Mouse (Mus musculus) myocyte (in vitro differentiated cells): Measurements from ENCODE around the gene Mrm2.

Source experiments
- CEBPB ChIP-seq: IDR thresholded peaks from 2 replicates; pipeline ENCODE4 v1.6.1; 2011; ENCODE audit warnings: mild to moderate bottlenecking, moderate library complexity; ENCODE audit not compliant: poor library complexity, insufficient read depth, severe bottlenecking
- E2F4 ChIP-seq: IDR thresholded peaks from one replicate; pipeline ENCODE4 v1.6.1; 2011; ENCODE audit warnings: mild to moderate bottlenecking, control low read depth, moderate library complexity; ENCODE audit not compliant: insufficient read depth
- MAX ChIP-seq: IDR thresholded peaks from one replicate; pipeline ENCODE4 v1.6.1; 2011; ENCODE audit warnings: low read depth, mild to moderate bottlenecking, control low read depth
- MYOD1 ChIP-seq, 3 experiments: IDR thresholded peaks; one replicate each; pipeline ENCODE4 v1.6.1; 2011; ENCODE audit warnings: control low read depth in 2 of 3, low read depth in 2 of 3, mild to moderate bottlenecking in 2 of 3, moderate library complexity in 1 of 3; ENCODE audit not compliant: insufficient read length in 2 of 3, control insufficient read depth in 1 of 3
- MYOG ChIP-seq, 3 experiments: IDR thresholded peaks; one replicate each; pipeline ENCODE4 v1.6.1; 2011; ENCODE audit warnings: control low read depth in 2 of 3, low read depth in 2 of 3, mild to moderate bottlenecking in 2 of 3; ENCODE audit not compliant: insufficient read length in 2 of 3, control insufficient read depth in 1 of 3, insufficient read depth in 1 of 3
- POLR2A ChIP-seq: IDR thresholded peaks from one replicate; pipeline ENCODE4 v1.6.1; 2011; ENCODE audit warnings: low read depth, mild to moderate bottlenecking, control low read depth, moderate library complexity; ENCODE audit not compliant: insufficient read length
- POLR2AphosphoS2 ChIP-seq: IDR thresholded peaks from one replicate; pipeline ENCODE4 v1.6.1; 2011; ENCODE audit warnings: low read depth, control low read depth; ENCODE audit not compliant: insufficient read length
- REST ChIP-seq: IDR thresholded peaks from one replicate; pipeline ENCODE4 v1.6.1; 2011; ENCODE audit warnings: mild to moderate bottlenecking, control low read depth, moderate library complexity; ENCODE audit not compliant: insufficient read depth, insufficient read length
- TCF12 ChIP-seq: IDR thresholded peaks from one replicate; pipeline ENCODE4 v1.6.1; 2011; ENCODE audit warnings: mild to moderate bottlenecking, control low read depth; ENCODE audit not compliant: poor library complexity, insufficient read depth, severe bottlenecking
- USF1 ChIP-seq: IDR thresholded peaks from one replicate; pipeline ENCODE4 v1.6.1; 2011; ENCODE audit warnings: low read depth, mild to moderate bottlenecking, control low read depth, moderate library complexity

DNA sequence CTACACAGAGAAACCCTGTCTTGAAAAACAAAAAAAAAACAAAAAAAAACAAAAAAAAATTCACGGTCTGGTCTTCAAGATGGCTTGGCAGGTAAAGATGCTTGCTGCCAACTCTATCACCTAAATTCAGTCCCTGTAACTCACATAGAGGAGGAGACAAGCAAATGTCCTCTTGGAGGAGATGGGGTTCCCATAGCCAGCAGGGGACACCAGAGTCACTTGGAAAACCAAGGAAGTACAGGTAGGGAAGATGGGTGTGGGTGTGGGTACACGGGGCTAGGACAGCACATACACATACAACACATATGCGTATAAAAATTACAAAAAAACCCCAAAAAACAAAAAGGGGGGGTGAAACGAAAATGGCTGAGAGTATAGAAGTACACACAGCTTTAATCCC is 11.2 kb upstream of the Mrm2 start:
- TF ChIP-seq POLR2AphosphoS2 (no peak), POLR2A (no peak), MAX (no peak), TCF12 (no peak), USF1 (no peak), E2F4 (no peak), REST (no peak), MYOG (IDR thresholded peaks at IDR 0.05; ENCODE audit: control insufficient read depth in 1 of 3, insufficient read depth in 1 of 3, insufficient read length in 2 of 3, low read depth in 2 of 3) (no peak), MYOD1 (IDR thresholded peaks at IDR 0.05; ENCODE audit: control insufficient read depth in 1 of 3, insufficient read length in 2 of 3, low read depth in 2 of 3) (no peak), CEBPB (no peak)
